Mouse (Mus musculus): ENCODE data around the gene Gp9.
A peak's percentile ranks its signal among the peaks of the same experiment; 100 is the strongest.

The Gp9 gene

GRCm38 (mm10) chr6:87787108-87787890, 9.4 kb downstream of the Gp9 start:
- DNase-seq (ENCODE audit: low read depth, low spot score) = no peak

DNA sequence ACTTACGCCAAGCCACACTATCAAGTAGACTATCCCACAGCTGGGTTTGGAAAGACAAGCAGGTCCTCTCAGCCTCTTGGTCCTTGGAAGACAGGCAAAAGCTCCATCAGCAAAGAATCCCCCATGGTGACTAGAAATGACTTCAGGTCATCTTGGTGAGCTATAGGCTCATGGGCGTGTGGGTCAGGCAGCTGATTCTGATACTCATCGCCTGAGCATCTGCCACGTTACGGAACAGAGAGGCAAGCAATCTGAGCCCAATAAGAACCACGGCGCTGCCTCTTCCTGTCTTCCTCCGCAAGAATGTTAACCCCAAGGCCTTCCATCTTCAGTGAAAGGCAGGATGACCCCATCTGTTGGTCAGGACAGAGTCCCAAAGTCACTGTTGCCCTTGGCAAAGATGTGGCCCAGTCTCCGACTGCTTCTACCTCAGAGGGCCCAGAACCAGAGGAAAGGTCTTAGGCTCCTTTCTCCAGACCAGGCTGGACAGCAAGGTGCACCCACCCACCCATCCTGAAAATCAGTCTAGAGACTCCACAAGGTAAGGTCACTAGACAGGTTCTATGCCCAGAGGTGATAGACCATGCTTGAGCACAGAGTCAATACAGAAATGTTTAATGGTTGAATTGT, 10.5 kb downstream of the Gp9 start:
- no peak for DNase-seq (ENCODE audit: low read depth, low spot score)

DNA sequence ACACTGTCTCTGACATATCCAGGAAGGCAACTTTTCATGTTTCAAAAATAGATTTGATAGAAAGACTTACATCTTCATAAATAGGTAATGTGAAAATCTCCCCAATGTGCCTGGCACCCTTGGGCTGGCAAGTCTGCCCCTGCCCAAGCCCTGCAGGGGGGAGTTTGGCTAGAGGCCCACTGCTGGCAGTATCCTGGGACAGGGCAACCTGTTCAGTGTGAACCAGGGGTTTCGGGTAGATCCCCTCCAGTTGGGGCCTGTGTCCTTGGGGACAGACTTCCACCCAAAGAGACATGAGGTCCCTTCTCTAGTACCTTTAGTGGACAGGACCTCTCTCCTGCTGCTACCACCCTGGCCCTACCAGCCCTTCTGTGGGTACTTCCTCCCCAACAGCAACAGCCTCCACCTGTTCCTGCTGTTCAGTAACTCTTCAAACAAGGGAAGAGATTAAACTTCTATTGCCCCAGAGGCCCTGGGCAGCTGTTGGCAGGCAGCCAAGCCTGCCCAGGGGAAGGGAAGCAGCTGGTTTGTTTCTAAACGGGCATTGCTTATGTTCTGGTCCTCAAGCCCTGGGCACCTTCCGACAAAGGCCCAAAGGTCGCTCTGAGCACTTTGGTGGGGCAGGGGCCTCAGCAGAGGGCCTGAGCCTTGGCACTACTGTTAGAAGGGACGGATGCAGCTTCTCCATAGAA, 11.2 kb downstream of the Gp9 start:
- DNase-seq (ENCODE audit: low read depth, low spot score) = no peak

DNA sequence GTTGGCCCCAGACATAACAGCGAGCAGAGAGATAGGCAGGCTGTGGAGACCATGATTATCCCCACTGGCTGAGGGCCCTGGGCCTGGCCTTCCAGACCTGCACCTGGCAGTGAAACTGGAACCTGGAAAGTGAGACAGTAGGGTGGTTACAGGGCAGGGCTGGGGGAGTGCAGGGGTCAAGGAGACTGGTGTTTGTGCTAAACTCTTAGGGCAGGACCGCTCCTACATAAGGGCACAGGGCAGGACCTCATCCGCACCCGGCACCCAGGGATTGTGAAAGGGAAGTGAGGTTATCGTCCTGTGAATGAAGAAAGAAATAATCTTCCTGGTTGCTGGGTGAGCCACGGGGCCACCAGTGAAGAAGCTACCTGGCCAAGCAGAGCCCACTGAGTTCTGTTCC, 11.9 kb downstream of the Gp9 start:
- no peak for DNase-seq (ENCODE audit: low read depth, low spot score)

GRCm38 (mm10) chr6:87790779-87791480, 13.1 kb downstream of the Gp9 start:
- peak; percentile 17 for DNase-seq (ENCODE audit: low read depth, low spot score)

- no peak for DNase-seq (ENCODE audit: low read depth, low spot score)
Measured at GRCm38 (mm10) chr6:87791826-87792225, 14.0 kb downstream of the Gp9 start.

DNA sequence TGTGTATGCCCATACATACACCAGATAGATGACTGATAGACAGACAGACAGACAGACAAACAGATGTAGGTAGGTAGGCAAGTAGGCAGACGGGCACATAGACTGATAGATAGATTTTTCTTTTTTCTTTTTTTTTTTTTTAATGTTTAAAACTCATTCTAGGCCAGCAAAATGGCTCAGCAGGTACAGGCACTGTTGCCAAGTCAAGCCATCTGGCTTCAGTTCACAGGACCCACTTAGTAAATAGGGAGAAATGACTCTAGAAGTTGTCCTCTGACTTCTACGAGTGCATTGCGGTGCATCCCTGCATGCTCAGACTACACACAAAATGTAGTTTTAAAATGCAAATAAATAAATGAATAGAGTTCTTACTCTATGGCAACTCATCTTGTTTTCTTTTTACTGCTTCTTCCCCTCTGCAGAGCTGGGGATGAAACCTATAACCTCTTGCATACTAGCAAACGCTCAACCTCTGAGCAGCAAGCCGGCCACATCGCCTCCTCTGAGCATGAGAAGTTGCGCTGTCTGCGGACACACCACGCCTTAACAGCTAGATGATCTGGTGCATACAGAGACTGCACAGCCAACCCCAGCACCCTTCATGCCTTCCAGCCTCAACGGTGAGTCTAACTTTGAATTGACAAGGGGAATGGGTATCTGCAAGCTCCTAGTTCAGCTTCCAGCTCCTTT, 16.1 kb downstream of the Gp9 start:
- no peak for DNase-seq (ENCODE audit: low read depth, low spot score)

GRCm38 (mm10) chr6:87795385-87796150, 17.7 kb downstream of the Gp9 start:
- DNase-seq (ENCODE audit: low read depth, low spot score) = peak; percentile 64

- no peak for DNase-seq (ENCODE audit: low read depth, low spot score)
Measured at GRCm38 (mm10) chr6:87796251-87796880, 18.5 kb downstream of the Gp9 start.

- DNase-seq (ENCODE audit: low read depth, low spot score) = no peak
Measured at GRCm38 (mm10) chr6:87797321-87797720, 19.4 kb downstream of the Gp9 start.

- DNase-seq (ENCODE audit: low read depth, low spot score) = no peak
Measured at GRCm38 (mm10) chr6:87799576-87799975, 21.7 kb downstream of the Gp9 start.

DNA sequence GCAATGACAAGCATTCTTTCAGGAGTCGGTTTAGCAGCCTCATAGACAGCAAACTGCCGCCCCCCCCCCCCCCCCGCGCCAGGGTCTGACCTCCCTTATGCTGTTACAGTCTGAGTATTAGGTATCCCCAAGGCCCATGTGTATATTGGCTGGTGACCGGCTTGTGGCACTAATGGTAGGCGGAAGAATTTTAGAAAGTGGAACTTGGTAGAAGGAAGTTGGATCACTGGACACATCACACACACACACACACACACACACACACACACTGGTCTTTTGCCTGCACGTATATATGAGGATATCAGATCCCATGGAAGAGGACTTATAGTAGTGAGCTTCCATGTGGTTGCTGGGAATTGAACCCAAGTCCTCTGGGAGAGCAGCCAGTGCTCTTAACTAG, 24.6 kb downstream of the Gp9 start:
- DNase-seq (ENCODE audit: low read depth, low spot score) = no peak

- DNase-seq (ENCODE audit: low read depth, low spot score) = no peak
Measured at GRCm38 (mm10) chr6:87804036-87804435, 26.2 kb downstream of the Gp9 start.

DNA sequence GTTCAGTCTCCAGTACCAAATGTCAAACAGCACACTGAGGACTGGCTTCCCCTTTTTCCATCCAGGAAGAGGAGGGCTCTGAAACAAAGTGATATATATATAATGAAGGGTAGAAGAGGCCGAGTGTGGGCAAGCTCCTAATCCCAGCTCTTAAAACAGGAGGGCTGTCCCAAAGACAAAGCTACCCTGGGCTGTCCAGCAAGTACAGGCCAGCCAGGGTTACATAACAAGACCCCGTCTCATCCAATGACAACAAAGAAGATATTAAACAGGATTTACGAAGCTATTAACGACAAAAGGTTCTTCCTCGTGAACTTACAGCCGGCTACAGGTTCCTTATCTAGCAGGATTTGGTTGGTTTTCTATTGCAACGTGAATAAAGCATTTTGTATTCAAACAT, 27.0 kb downstream of the Gp9 start:
- no peak for DNase-seq (ENCODE audit: low read depth, low spot score)

- DNase-seq (ENCODE audit: low read depth, low spot score) = no peak
Measured at GRCm38 (mm10) chr6:87805448-87805847, 27.6 kb downstream of the Gp9 start.

DNA sequence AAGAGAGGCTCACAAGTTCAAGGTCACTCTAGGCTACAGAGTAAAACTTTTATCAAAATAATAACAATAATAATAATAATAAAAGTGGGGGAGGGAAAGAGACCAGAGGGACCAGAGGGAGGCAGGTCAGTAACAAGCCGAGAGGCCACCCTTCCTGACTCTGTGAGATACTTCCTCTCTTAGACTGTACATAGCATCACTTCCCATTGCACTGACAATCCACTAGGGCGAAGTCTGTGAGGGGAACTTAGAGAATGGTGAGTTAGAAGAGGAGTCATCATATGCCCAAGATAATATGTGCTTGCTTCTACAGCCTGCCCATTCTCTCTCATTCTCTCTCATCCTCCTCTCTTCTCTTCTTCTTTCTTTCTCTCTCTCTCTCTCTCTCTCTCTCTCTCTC, 28.2 kb downstream of the Gp9 start:
- DNase-seq (ENCODE audit: low read depth, low spot score) = no peak

GRCm38 (mm10) chr6:87806857-87807256, 29.0 kb downstream of the Gp9 start:
- no peak for DNase-seq (ENCODE audit: low read depth, low spot score)

GRCm38 (mm10) chr6:87807735-87808440, 30.0 kb downstream of the Gp9 start:
- DNase-seq (ENCODE audit: low read depth, low spot score) = no peak

DNA sequence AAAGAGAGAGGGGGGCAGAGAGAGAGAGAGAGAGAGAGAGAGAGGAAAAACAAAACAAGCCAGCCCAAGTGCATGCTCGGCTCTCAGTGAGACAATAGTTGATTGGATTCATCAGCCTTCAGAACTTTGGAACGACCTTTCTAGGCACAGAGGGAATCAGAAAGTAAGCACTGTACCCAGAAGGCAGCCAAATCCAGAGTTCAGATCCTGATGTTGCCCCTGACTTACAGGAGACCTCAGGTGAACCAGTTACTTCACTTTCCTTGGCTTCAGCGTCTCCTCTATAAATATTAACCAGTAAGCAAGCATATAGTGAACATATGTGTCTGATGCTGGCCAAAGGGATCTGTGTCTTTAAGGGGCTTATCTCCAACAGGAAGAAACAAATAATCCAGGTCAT, 30.6 kb downstream of the Gp9 start:
- DNase-seq (ENCODE audit: low read depth, low spot score) = no peak

GRCm38 (mm10) chr6:87809144-87809543, 31.3 kb downstream of the Gp9 start:
- DNase-seq (ENCODE audit: low read depth, low spot score) = no peak
